Mouse (Mus musculus) embryonic facial prominence, embryonic 11.5 days (tissue): ENCODE results near the gene Klc1. TPM values are rescaled to one million over a fixed set of nuclear protein-coding genes. Genes with fewer than 3 reads are reported as not detected.

Source experiments
- ATAC-seq: fragments of 200-750 bp; cut with Nextera tagmentation; replicated peaks from 2 replicates; pipeline ENCODE4 v1.8.0; 2017; ENCODE audit warnings: low read depth; ENCODE audit not compliant: insufficient number of reproducible peaks, low FRiP score, low TSS enrichment
- DNase-seq: peaks from one replicate; pipeline ENCODE4 v3.0.0-alpha.2; 2015; ENCODE audit warnings: low spot score
- H3K27ac ChIP-seq: fragments of 300-500 bp; sonication (generic); replicated peaks from 2 replicates; pipeline ENCODE4 v1.5.1; 2014; ENCODE audit warnings: mild to moderate bottlenecking, low read depth, low read length, control low read depth
- H3K27me3 ChIP-seq: fragments of 300-500 bp; sonication (generic); 2 replicates; pipeline ENCODE4 v1.6.1; 2014; ENCODE audit warnings: mild to moderate bottlenecking, low read length, moderate library complexity, mixed read lengths; ENCODE audit not compliant: control insufficient read depth, insufficient read depth
- H3K36me3 ChIP-seq: fragments of 300-500 bp; sonication (generic); replicated peaks from 2 replicates; pipeline ENCODE4 v1.6.1; 2014; ENCODE audit warnings: low read depth, mild to moderate bottlenecking, low read length, moderate library complexity, mixed read lengths; ENCODE audit not compliant: control insufficient read depth, insufficient read depth
- H3K4me1 ChIP-seq: fragments of 300-500 bp; sonication (generic); 2 replicates; pipeline ENCODE4 v1.6.1; 2014; ENCODE audit warnings: low read length, mixed read lengths; ENCODE audit not compliant: control insufficient read depth, insufficient read depth
- H3K4me2 ChIP-seq: fragments of 300-500 bp; sonication (generic); 2 replicates; pipeline ENCODE4 v1.6.1; 2014; ENCODE audit warnings: low read depth, mild to moderate bottlenecking, control low read depth, low read length, moderate library complexity
- H3K4me3 ChIP-seq: fragments of 300-500 bp; sonication (generic); 2 replicates; pipeline ENCODE4 v1.5.1; 2014; ENCODE audit warnings: low read depth, low read length, control low read depth
- H3K9ac ChIP-seq: fragments of 300-500 bp; sonication (generic); replicated peaks from 2 replicates; pipeline ENCODE4 v1.6.1; 2014; ENCODE audit warnings: mild to moderate bottlenecking, control low read depth, low read length
- H3K9me3 ChIP-seq: fragments of 300-500 bp; sonication (generic); replicated peaks from 2 replicates; pipeline ENCODE4 v1.6.1; 2016; ENCODE audit warnings: mild to moderate bottlenecking, low read length, inconsistent platforms, mixed read lengths; ENCODE audit not compliant: control insufficient read depth
- WGBS: fragments of 180-500 bp; shearing (Covaris S2); extraction: QIAGEN DNeasy Blood & Tissue Kit; methylation state at CpG from one replicate; pipeline ENCODE4 v1.1.7; 2014; 5-methylcytosine and 5-hydroxymethylcytosine counted together
- polyA plus RNA-seq: library from polyadenylated mRNA; unstranded; fragments of >200 nt; fragmentation: Nextera tagmentation; extraction: Ambion mirVana; gene quantifications from 2 replicates; pipeline ENCODE4 v1.2.1, GENCODE M21; 2014

The Klc1 gene
- polyA plus RNA-seq, 1 experiment from 2014 or later: 132 TPM

GRCm38 (mm10) chr12:111842565-111843433 is 84.2 kb downstream of the Klc1 start:
- no peak overlapping the region for H3K4me2 ChIP-seq
- H3K9me3 ChIP-seq: no peaks in the 10 kb centered on the region
- ATAC-seq: no peak
- H3K4me1 ChIP-seq: no peaks in the 10 kb centered on the region
- WGBS: 78% methylated on average over 15 of the region's 15 CpGs
- no peak for DNase-seq
- no peak overlapping the region for H3K27ac ChIP-seq
- H3K4me3 ChIP-seq: no peak overlapping the region
- H3K36me3 ChIP-seq: no peaks in the 10 kb centered on the region
- no peaks in the 10 kb centered on the region for H3K27me3 ChIP-seq
- H3K9ac ChIP-seq: no peak overlapping the region

GRCm38 (mm10) chr12:111843470-111843869 is 84.8 kb downstream of the Klc1 start:
- H3K27me3 ChIP-seq: no peaks in the 10 kb centered on the region
- WGBS: 54% methylated on average over 2 of the region's 2 CpGs
- no peaks in the 10 kb centered on the region for H3K36me3 ChIP-seq
- DNase-seq (no peak), ATAC-seq (no peak)
- H3K9ac ChIP-seq: no peak overlapping the region
- H3K4me3 ChIP-seq: no peak overlapping the region
- no peaks in the 10 kb centered on the region for H3K9me3 ChIP-seq
- H3K4me2 ChIP-seq: no peak overlapping the region
- H3K27ac ChIP-seq: no peak overlapping the region
- no peaks in the 10 kb centered on the region for H3K4me1 ChIP-seq

GRCm38 (mm10) chr12:111845953-111846352 is 87.3 kb downstream of the Klc1 start:
- H3K4me1 ChIP-seq: no peaks in the 10 kb centered on the region
- no peak overlapping the region for H3K9ac ChIP-seq
- no peaks in the 10 kb centered on the region for H3K36me3 ChIP-seq
- H3K4me3 ChIP-seq: no peak overlapping the region
- ATAC-seq: no peak
- H3K27me3 ChIP-seq: no peaks in the 10 kb centered on the region
- no peak overlapping the region for H3K27ac ChIP-seq
- no peak overlapping the region for H3K4me2 ChIP-seq
- H3K9me3 ChIP-seq: no peaks in the 10 kb centered on the region
- WGBS: 88% methylated on average over 4 of the region's 4 CpGs
- no peak for DNase-seq

DNA sequence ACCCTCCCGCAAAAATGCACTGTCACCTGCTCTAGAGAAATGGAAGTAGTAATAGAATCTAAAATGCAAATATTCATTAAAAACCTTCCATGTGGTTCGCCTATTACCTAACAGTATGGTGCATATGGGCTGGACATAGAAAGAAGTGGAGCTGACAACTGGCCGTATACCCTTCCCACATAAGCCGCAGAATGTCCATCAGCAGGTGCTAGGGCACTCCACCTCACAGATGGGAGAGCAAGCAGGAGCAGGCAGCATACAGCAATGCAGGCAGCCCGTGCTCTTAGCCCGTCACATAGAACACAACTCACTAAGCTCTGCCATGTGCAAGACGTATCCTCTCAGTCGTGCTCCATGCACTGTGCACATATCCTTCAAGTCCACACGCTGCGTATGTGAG is 88.2 kb downstream of the Klc1 start:
- Histone ChIP-seq H3K27ac (no peak overlapping the region), H3K36me3 (no peaks in the 10 kb centered on the region), H3K4me2 (no peak overlapping the region), H3K4me1 (no peaks in the 10 kb centered on the region), H3K27me3 (no peaks in the 10 kb centered on the region), H3K9ac (no peak overlapping the region), H3K4me3 (no peak overlapping the region), H3K9me3 (no peaks in the 10 kb centered on the region)
- ATAC-seq (no peak), DNase-seq (no peak)
- WGBS: 83% methylated on average over 10 of the region's 10 CpGs

DNA sequence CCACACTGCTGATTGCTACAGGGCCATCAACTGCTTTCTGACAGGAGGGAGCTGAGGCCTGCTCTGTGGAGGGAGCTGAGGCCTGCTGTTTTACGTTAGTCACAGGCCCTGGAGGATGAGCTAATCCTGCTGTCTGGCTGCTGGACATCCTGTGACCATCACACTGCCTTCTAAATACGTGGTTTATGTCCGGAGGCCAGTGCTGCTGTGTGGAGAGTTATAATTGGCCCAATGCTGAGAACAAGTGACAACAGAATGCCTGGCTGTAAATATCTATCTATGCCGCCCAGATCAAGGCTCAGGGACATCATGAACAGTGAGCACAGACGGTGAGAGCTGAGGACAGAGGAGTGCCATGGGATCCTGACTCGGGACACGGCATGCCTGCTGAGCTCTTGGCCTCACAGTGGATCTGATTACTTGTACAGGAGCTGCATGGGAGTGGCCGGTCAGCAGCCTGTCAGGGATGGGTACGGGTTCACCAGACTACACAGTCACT is 89.7 kb downstream of the Klc1 start:
- H3K4me1 ChIP-seq: no peaks in the 10 kb centered on the region
- ATAC-seq (no peak), DNase-seq (peak; percentile 12)
- no peak overlapping the region for H3K4me3 ChIP-seq
- no peaks in the 10 kb centered on the region for H3K36me3 ChIP-seq
- 51% methylated on average over 9 of the region's 9 CpGs for WGBS
- no peak overlapping the region for H3K4me2 ChIP-seq
- no peak overlapping the region for H3K27ac ChIP-seq
- H3K9ac ChIP-seq: no peak overlapping the region
- no peaks in the 10 kb centered on the region for H3K9me3 ChIP-seq
- no peaks in the 10 kb centered on the region for H3K27me3 ChIP-seq

GRCm38 (mm10) chr12:111851235-111851634 is 92.6 kb downstream of the Klc1 start:
- H3K4me1 ChIP-seq: no peaks in the 10 kb centered on the region
- ATAC-seq: no peak
- no peaks in the 10 kb centered on the region for H3K27me3 ChIP-seq
- no peak overlapping the region for H3K4me2 ChIP-seq
- H3K9me3 ChIP-seq: no peaks in the 10 kb centered on the region
- no peak overlapping the region for H3K4me3 ChIP-seq
- WGBS: 62% methylated on average over 2 of the region's 2 CpGs
- no peak overlapping the region for H3K9ac ChIP-seq
- no peak overlapping the region for H3K27ac ChIP-seq
- no peaks in the 10 kb centered on the region for H3K36me3 ChIP-seq
- DNase-seq: peak; percentile 25

- Histone ChIP-seq H3K9ac (no peak overlapping the region), H3K4me1 (no peaks in the 10 kb centered on the region), H3K4me2 (no peak overlapping the region), H3K9me3 (no peaks in the 10 kb centered on the region), H3K4me3 (no peak overlapping the region), H3K27ac (no peak overlapping the region), H3K36me3 (no peaks in the 10 kb centered on the region), H3K27me3 (no peaks in the 10 kb centered on the region)
- DNase-seq (no peak), ATAC-seq (no peak)
- WGBS: 78% methylated on average over 5 of the region's 5 CpGs
These were observed 93.1 kb downstream of the Klc1 start for GRCm38 (mm10) chr12:111851745-111852144.

- DNase-seq (peak; percentile 22), ATAC-seq (no peak)
- H3K36me3 ChIP-seq: no peaks in the 10 kb centered on the region
- no peaks in the 10 kb centered on the region for H3K9me3 ChIP-seq
- WGBS: 48% methylated on average over 10 of the region's 10 CpGs
- no peaks in the 10 kb centered on the region for H3K4me1 ChIP-seq
- H3K4me3 ChIP-seq: no peak overlapping the region
- H3K4me2 ChIP-seq: no peak overlapping the region
- no peak overlapping the region for H3K27ac ChIP-seq
- H3K27me3 ChIP-seq: no peaks in the 10 kb centered on the region
- H3K9ac ChIP-seq: no peak overlapping the region
These were observed 94.4 kb downstream of the Klc1 start for GRCm38 (mm10) chr12:111853011-111853436.
